Mouse (Mus musculus): Measurements from ENCODE around the gene Tmem184a. TPM values are rescaled to one million over a fixed set of nuclear protein-coding genes. Genes with fewer than 3 reads are reported as not detected.

Gene Tmem184a
- polyA plus RNA-seq, 1 experiment from 2014 or later: 0.79 TPM

DNA sequence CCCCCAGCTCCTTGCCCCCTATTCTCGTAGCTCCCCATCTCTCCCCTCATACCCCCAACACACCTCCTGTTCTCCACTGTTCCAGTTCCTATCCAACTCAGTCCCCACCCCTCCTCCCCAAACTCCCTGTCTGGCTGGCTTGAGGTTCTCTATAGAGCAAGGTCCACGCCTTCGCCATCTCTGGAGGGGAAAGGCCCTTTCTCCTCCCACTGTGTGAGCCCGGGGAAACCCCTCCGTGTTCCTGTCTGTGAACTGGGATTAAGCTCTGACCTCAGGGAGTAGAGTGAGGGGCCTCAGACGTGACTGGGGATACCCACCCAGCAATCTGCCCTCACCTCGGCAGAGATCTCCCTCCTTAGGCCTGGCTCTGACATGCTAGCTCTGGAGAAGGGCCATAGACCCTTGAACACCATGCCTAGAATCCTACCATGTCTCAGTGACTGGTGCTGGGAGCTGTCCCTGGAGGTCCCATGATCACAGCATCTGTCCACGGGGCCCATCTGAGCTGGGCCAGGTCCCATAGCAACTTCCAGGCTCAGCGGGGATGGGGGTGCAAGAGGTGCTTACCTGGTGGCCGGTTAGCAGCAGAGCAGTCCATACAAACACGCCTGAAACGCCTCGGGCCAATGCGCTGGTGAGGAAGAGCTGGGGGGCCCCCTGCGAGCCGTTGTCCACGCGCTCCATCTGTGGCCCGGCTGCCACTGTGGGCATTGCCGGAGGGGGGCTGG lies 7.2 kb downstream of the Tmem184a start:
- ATAC-seq (ENCODE audit: insufficient number of reproducible peaks, insufficient read depth, low FRiP score, low TSS enrichment, low read depth): no peak
- H3K27me3 ChIP-seq: peaks cover 56% of the 10 kb centered on the region
- no peak overlapping the region for H3K9ac ChIP-seq (replicated peaks)

DNA sequence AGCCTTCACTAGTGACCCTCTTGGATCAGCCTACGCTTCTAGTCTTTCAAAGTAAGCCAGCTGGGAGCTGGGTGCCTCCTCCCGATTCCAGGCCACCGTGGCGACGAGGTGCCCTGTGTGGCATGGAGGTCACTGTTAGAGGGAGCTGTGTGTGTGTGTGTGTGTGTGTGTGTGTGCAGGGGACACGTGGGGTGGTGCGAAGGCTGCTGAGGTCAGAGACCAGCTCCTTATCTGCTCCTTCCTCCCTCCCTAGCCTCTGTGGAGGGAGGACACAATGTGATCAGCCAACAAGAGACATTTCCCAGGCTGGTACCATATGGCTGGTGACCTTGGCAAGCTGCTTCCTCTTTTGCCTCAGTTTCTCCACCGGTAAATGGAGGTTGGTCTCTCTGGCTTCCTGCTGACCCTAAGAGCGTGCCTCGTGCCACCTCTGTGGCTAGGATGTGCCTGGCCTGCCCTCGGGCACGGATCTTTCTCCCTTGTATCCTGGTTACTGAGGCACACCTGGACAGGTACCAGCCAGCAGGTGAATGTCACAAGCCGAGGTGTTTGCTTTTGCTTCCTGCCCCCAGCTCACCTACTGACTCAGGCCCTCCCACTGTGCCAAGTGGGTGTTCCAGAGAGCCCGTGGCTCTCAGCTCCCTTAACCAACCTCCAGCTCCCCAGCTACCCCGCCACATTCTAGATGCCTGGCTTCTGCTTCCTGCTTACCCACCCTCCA lies 7.9 kb downstream of the Tmem184a start:
- Histone ChIP-seq H3K36me3 (no peaks in the 10 kb centered on the region), H3K27me3 (peaks cover 55% of the 10 kb centered on the region), H3K9ac (replicated peaks) (no peak overlapping the region), H3K4me2 (no peak overlapping the region), H3K4me3 (replicated peaks) (no peak overlapping the region), H3K4me1 (replicated peaks) (no peaks in the 10 kb centered on the region; the same call in 1 of the 2 replicates), H3K9me3 (0 out of 2 replicates have a peak, but pooled peaks cover 2% of the 10 kb centered on the region), H3K27ac (no peak overlapping the region)
- WGBS: 80% methylated on average over 15 of the region's 15 CpGs
- ATAC-seq (ENCODE audit: insufficient number of reproducible peaks, insufficient read depth, low FRiP score, low TSS enrichment, low read depth): no peak

More for the DNA sequence above, 7.2 kb downstream of the Tmem184a start:
- H3K4me2 ChIP-seq: no peak overlapping the region
- 0 out of 2 replicates have a peak, but pooled peaks cover 2% of the 10 kb centered on the region for H3K9me3 ChIP-seq
- H3K4me3 ChIP-seq (replicated peaks): no peak overlapping the region
- no peak overlapping the region for H3K27ac ChIP-seq
- no peaks in the 10 kb centered on the region for H3K36me3 ChIP-seq
- 70% methylated on average over 20 of the region's 20 CpGs for WGBS
- H3K4me1 ChIP-seq (replicated peaks): no peaks in the 10 kb centered on the region; the same call in 1 of the 2 replicates

DNA sequence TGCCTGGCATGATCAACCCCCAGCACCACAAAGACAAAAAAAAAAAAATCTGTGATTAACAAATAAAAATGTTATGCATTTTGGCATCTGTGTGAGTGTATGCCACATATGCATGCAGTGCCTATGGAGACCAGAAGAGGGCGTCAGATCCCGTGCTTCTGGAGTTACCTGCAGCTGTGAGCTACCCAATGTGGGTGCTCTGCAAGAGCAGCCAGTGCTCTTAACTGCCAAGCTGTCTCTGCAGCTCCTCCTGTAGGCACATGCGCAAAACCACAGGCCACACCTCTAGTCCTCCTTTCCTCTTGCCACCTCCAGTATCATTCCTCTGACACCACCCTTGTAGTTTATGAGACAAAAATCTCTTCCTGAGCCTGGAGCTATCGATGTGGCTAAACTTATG lies 10.3 kb downstream of the Tmem184a start:
- Histone ChIP-seq H3K36me3 (no peaks in the 10 kb centered on the region), H3K9ac (replicated peaks) (no peak overlapping the region), H3K9me3 (0 out of 2 replicates have a peak, but pooled peaks cover 2% of the 10 kb centered on the region), H3K4me1 (replicated peaks) (no peaks in the 10 kb centered on the region; the same call in 1 of the 2 replicates), H3K27ac (no peak overlapping the region), H3K4me3 (replicated peaks) (no peak overlapping the region), H3K27me3 (peaks cover 30% of the 10 kb centered on the region), H3K4me2 (no peak overlapping the region)
- no peak for ATAC-seq (ENCODE audit: insufficient number of reproducible peaks, insufficient read depth, low FRiP score, low TSS enrichment, low read depth)
- WGBS: 62% methylated on average over 4 of the region's 4 CpGs

DNA sequence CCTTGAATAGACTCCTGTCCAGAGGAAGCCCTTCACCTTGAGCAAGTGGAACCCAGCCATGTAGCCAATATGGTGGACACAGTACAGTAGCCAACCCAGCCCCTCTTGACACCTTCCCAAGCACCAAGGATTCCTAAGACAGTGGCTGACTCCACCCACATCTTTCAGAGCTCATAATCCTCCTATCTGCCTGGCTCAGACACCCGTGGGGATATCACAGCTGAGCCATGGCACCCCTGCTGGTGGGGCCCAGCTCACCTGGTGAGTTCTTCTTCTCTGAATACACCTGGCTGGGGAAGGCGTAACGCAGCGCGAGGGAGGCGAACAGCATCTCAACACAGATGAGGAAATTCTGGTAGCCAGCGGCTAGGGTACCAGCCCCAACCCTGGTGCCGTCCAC lies 13.8 kb downstream of the Tmem184a start:
- no peak overlapping the region for H3K4me2 ChIP-seq
- ATAC-seq (ENCODE audit: insufficient number of reproducible peaks, insufficient read depth, low FRiP score, low TSS enrichment, low read depth): no peak
- peaks cover 5% of the 10 kb centered on the region for H3K36me3 ChIP-seq
- no peak overlapping the region for H3K27ac ChIP-seq
- no peak overlapping the region for H3K9ac ChIP-seq (replicated peaks)
- H3K27me3 ChIP-seq: no peaks in the 10 kb centered on the region
- H3K9me3 ChIP-seq: 0 out of 2 replicates have a peak, but pooled peaks cover 2% of the 10 kb centered on the region
- no peak overlapping the region for H3K4me3 ChIP-seq (replicated peaks)
- 90% methylated on average over 8 of the region's 8 CpGs for WGBS
- H3K4me1 ChIP-seq (replicated peaks): peaks cover 19% of the 10 kb centered on the region

DNA sequence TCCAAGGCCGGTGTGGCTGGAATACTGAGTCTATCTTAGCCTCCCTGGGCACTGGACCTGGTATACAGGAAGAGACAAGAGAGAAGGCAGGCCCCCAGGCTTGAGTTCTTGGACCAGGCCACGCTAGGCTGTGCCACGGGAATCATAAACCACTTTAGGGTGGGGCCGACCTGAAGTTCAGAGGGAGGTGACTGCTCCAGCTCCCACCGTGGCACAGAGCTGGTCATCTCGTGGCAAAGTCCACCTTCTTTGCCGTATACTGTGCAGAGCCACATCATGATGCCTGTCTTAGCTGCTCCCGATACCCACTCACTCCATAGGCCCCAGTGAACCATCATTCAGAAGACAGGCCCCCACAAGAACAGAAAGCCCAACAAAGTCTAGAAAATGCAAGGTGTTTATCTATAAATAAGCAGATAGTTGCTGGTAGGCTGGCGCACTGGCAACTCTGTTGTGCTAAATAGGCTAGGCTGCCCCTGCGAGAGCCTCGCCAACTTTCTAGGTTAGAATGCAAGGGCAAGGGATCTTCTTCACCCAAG lies 15.1 kb downstream of the Tmem184a start:
- Histone ChIP-seq H3K4me3 (replicated peaks) (no peak overlapping the region), H3K36me3 (peaks cover 18% of the 10 kb centered on the region), H3K9ac (replicated peaks) (no peak overlapping the region), H3K27ac (no peak overlapping the region), H3K4me1 (replicated peaks) (peaks cover 19% of the 10 kb centered on the region), H3K27me3 (no peaks in the 10 kb centered on the region), H3K4me2 (no peak overlapping the region), H3K9me3 (0 out of 2 replicates have a peak, but pooled peaks cover 2% of the 10 kb centered on the region)
- no peak for ATAC-seq (ENCODE audit: insufficient number of reproducible peaks, insufficient read depth, low FRiP score, low TSS enrichment, low read depth)
- 88% methylated on average over 11 of the region's 11 CpGs for WGBS

DNA sequence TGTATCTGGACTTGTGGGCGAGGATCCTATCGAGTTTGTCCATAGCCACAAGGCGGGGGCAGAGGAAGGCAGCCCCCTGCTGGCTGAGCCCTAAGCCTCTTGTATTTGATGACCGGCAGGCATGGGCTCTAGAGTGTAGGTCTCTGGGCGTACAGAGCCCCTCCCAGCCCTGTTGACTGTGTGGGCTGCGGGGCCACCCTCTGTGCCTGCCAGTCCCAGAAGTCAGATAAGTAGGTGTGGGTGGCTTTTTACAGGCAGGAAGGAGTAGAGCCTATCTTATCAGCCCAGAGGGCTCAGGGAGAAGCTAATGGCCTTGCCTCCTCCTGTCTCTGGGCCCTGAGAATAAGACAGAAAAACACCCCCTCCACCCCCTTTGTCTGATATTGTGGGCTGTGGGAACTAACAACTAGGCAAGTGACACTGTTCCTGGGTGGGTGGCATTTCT lies 15.6 kb downstream of the Tmem184a start:
- ATAC-seq (ENCODE audit: insufficient number of reproducible peaks, insufficient read depth, low FRiP score, low TSS enrichment, low read depth): no peak; the same call in 1 of the 2 replicates
- H3K4me1 ChIP-seq (replicated peaks): peaks cover 19% of the 10 kb centered on the region
- H3K36me3 ChIP-seq: peaks cover 18% of the 10 kb centered on the region
- H3K4me2 ChIP-seq: peak overlapping the region; percentile 30
- H3K4me3 ChIP-seq (replicated peaks): no peak overlapping the region
- H3K9ac ChIP-seq (replicated peaks): peak overlapping the region; percentile 12; the same call in 1 of the 2 replicates
- no peaks in the 10 kb centered on the region for H3K9me3 ChIP-seq
- 14% methylated on average over 6 of the region's 6 CpGs for WGBS
- peak overlapping the region; percentile 29; the same call in 1 of the 2 replicates for H3K27ac ChIP-seq
- H3K27me3 ChIP-seq: no peaks in the 10 kb centered on the region

GRCm38 (mm10) chr5:139803601-139804102 lies 16.1 kb downstream of the Tmem184a start:
- Histone ChIP-seq H3K4me1 (replicated peaks) (peaks cover 19% of the 10 kb centered on the region), H3K9me3 (no peaks in the 10 kb centered on the region), H3K4me3 (replicated peaks) (no peak overlapping the region), H3K9ac (replicated peaks) (no peak overlapping the region), H3K27me3 (no peaks in the 10 kb centered on the region), H3K36me3 (peaks cover 18% of the 10 kb centered on the region), H3K27ac (peak overlapping the region; percentile 29; the same call in 1 of the 2 replicates), H3K4me2 (peak overlapping the region; percentile 30)
- ATAC-seq (ENCODE audit: insufficient number of reproducible peaks, insufficient read depth, low FRiP score, low TSS enrichment, low read depth): no peak; the same call in 1 of the 2 replicates
- WGBS: 10% methylated on average over 12 of the region's 12 CpGs

GRCm38 (mm10) chr5:139803165-139803564 lies 16.6 kb downstream of the Tmem184a start:
- Histone ChIP-seq H3K4me2 (peak overlapping the region; percentile 30), H3K27me3 (no peaks in the 10 kb centered on the region), H3K36me3 (peaks cover 18% of the 10 kb centered on the region), H3K9ac (replicated peaks) (no peak overlapping the region), H3K4me1 (replicated peaks) (peaks cover 24% of the 10 kb centered on the region), H3K9me3 (no peaks in the 10 kb centered on the region), H3K27ac (peak overlapping the region; percentile 41; the same call in 1 of the 2 replicates), H3K4me3 (replicated peaks) (no peak overlapping the region)
- 67% methylated on average over 8 of the region's 8 CpGs for WGBS
- ATAC-seq (ENCODE audit: insufficient number of reproducible peaks, insufficient read depth, low FRiP score, low TSS enrichment, low read depth): no peak; the same call in 1 of the 2 replicates

DNA sequence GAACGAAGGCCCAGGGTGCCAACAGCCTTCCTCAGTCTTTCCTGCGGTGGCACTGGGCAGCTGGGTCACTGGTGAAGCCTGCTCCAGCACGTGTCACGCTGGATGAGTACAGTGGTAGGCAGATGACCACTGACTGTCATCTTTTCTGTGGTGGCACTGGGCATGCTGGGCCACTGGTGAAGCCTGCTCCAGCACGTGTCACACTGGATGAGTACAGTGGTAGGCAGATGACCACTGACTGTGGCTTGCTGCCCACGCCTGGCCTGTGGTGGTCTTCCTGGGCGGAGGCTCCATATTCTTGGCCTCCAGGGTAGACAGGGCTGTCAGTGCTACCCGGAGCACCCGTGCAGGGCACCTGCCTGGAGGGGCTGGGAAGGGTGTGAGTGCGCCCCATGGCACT lies 17.8 kb downstream of the Tmem184a start:
- H3K9me3 ChIP-seq: no peaks in the 10 kb centered on the region
- peaks cover 37% of the 10 kb centered on the region for H3K4me1 ChIP-seq (replicated peaks)
- no peak overlapping the region for H3K27ac ChIP-seq
- no peak overlapping the region for H3K9ac ChIP-seq (replicated peaks)
- no peak overlapping the region for H3K4me3 ChIP-seq (replicated peaks)
- no peaks in the 10 kb centered on the region for H3K27me3 ChIP-seq
- peaks cover 18% of the 10 kb centered on the region for H3K36me3 ChIP-seq
- no peak overlapping the region for H3K4me2 ChIP-seq
- WGBS: 94% methylated on average over 10 of the region's 10 CpGs
- no peak for ATAC-seq (ENCODE audit: insufficient number of reproducible peaks, insufficient read depth, low FRiP score, low TSS enrichment, low read depth)

- H3K36me3 ChIP-seq: peaks cover 18% of the 10 kb centered on the region
- H3K4me1 ChIP-seq (replicated peaks): peaks cover 44% of the 10 kb centered on the region
- no peaks in the 10 kb centered on the region for H3K27me3 ChIP-seq
- H3K9ac ChIP-seq (replicated peaks): no peak overlapping the region
- H3K4me3 ChIP-seq (replicated peaks): no peak overlapping the region
- no peak overlapping the region for H3K4me2 ChIP-seq
- no peaks in the 10 kb centered on the region for H3K9me3 ChIP-seq
- no peak overlapping the region for H3K27ac ChIP-seq
- 93% methylated on average over 8 of the region's 8 CpGs for WGBS
- no peak for ATAC-seq (ENCODE audit: insufficient number of reproducible peaks, insufficient read depth, low FRiP score, low TSS enrichment, low read depth)
Observed at GRCm38 (mm10) chr5:139801231-139801630, 18.5 kb downstream of the Tmem184a start.

Measured in limb, embryonic 12.5 days (tissue).